ENCODE assay signal across 16 mouse cellular contexts in the genomic region with DNA sequence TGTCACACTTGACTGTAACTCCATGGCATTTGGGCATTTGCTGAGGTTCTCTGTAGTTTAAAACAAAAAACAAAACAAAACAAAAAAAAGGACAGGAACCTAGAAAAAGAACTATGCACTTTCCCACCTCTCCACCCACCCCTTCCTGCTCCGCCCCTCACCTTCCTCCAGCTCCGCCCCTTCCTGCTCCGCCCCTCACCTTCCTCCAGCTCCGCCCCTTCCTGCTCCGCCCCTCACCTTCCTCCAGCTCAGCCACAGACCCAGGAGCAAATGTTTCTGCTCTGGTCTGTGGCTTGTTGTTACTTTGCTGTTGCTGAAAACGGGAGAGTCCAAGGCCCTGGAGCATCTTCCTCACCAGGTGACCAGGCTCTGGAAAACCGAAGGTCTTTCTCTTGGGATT. TPM values are rescaled to one million over a fixed set of nuclear protein-coding genes. Genes with fewer than 3 reads are reported as not detected.
DNase-seq lines count a peak whose midpoint lies in the region; ATAC-seq and TF ChIP-seq lines count a peak whose summit lies in the region.
"Had no signal": no experiment of that assay in that cellular context is flagged by ENCODE, and none has a peak within 500 bp of the region (broad histone marks: within the 10 kb centered on the region; RNA-seq: fewer than 3 reads in every experiment).

No protein-coding gene starts in this region.

- TF ChIP-seq CTCF in spleen, adult 2 months (IDR thresholded peaks at IDR 0.05; ENCODE audit: extremely low read depth, insufficient read depth, insufficient read length, insufficient replicate concordance), result no peak
- no peak for TF ChIP-seq CTCF in midbrain, postnatal 0 days (IDR thresholded peaks at IDR 0.05)

- WGBS in heart, embryonic 11.5 days (ENCODE audit: insufficient replicate concordance), result 88% methylated on average over 7 of the region's 7 CpGs
- WGBS in spleen, adult 2 months, result 73% methylated on average over 7 of the region's 7 CpGs
- WGBS in hindbrain, embryonic 16.5 days, result 96% methylated on average over 7 of the region's 7 CpGs
- 96% methylated on average over 7 of the region's 7 CpGs for WGBS in midbrain, postnatal 0 days

- H3K9ac ChIP-seq in heart, embryonic 11.5 days (ENCODE audit: low read depth, low read length), result no peak overlapping the region
- no peak overlapping the region for H3K9ac ChIP-seq in hindbrain, embryonic 16.5 days (ENCODE audit: low read depth, low read length)
- no peak overlapping the region for H3K9ac ChIP-seq in midbrain, postnatal 0 days (replicated peaks; ENCODE audit: low read length, poor library complexity, severe bottlenecking)
- H3K9ac ChIP-seq: lung, embryonic 14.5 days had no signal

- H3K9me3 ChIP-seq in heart, embryonic 11.5 days (replicated peaks; ENCODE audit: control insufficient read depth, low read length), result no peaks in the 10 kb centered on the region
- H3K9me3 ChIP-seq in hindbrain, embryonic 16.5 days (ENCODE audit: control insufficient read depth, low read length), result no peaks in the 10 kb centered on the region
- no peaks in the 10 kb centered on the region for H3K9me3 ChIP-seq in midbrain, postnatal 0 days (ENCODE audit: low read length)

- peak; percentile 80 for DNase-seq in heart, adult 11 months
- DNase-seq in A20 (ENCODE audit: low read depth, low spot score), result peak; percentile 72
- peak in 1 of 2 experiments; percentile 39 for DNase-seq in spleen, adult 2 months (ENCODE audit: low read depth in 1 of 2, low spot score in 2 of 2)
- DNase-seq in midbrain, postnatal 0 days (ENCODE audit: low spot score), result no peak
- DNase-seq in embryo, embryonic 9.5 days (ENCODE audit: extremely low spot score), result no peak
- DNase-seq: adrenal gland, postnatal 10 days; gastrocnemius, postnatal 25 days; kidney, postnatal 10 days had no signal

- H3K4me1 ChIP-seq in heart, embryonic 11.5 days (ENCODE audit: control insufficient read depth, insufficient read depth, low read length), result no peaks in the 10 kb centered on the region
- H3K4me1 ChIP-seq in spleen, adult 2 months (ENCODE audit: control insufficient read depth, insufficient read depth, insufficient read length), result peaks cover 15% of the 10 kb centered on the region
- H3K4me1 ChIP-seq in hindbrain, embryonic 16.5 days (ENCODE audit: control insufficient read depth, insufficient read depth, low read depth, low read length), result no peaks in the 10 kb centered on the region
- H3K4me1 ChIP-seq in midbrain, postnatal 0 days (ENCODE audit: insufficient read depth, low read length), result no peaks in the 10 kb centered on the region

- no peak for ATAC-seq in heart, embryonic 11.5 days (replicated peaks; ENCODE audit: insufficient number of reproducible peaks, low FRiP score, low TSS enrichment)
- ATAC-seq in common myeloid progenitor, adult 5-6 weeks (replicated peaks; ENCODE audit: low read depth, poor library complexity, severe bottlenecking), result peak; percentile 67
- ATAC-seq in hindbrain, embryonic 16.5 days, result no peak
- no peak for ATAC-seq in midbrain, postnatal 0 days (ENCODE audit: low FRiP score)
- ATAC-seq: forebrain, embryonic 16.5 days; hindbrain, postnatal 0 days; Patski had no signal

- H3K27ac ChIP-seq in heart, embryonic 11.5 days (ENCODE audit: low read depth, low read length), result no peak overlapping the region
- H3K27ac ChIP-seq in spleen, adult 2 months (ENCODE audit: insufficient read depth, low read length), result peak overlapping the region; percentile 65
- no peak overlapping the region for H3K27ac ChIP-seq in hindbrain, embryonic 16.5 days (ENCODE audit: low read depth, low read length)
- H3K27ac ChIP-seq in midbrain, postnatal 0 days (ENCODE audit: low read depth, low read length), result no peak overlapping the region
- H3K27ac ChIP-seq: hindbrain, postnatal 0 days had no signal

- TF ChIP-seq POLR2A in spleen, adult 2 months (IDR thresholded peaks at IDR 0.05; ENCODE audit: low read depth, low read length), result no peak

- no peaks in the 10 kb centered on the region for H3K36me3 ChIP-seq in heart, embryonic 11.5 days (ENCODE audit: control insufficient read depth, insufficient read depth, low read length)
- H3K36me3 ChIP-seq in spleen, adult 2 months (ENCODE audit: control insufficient read depth, insufficient read depth, low read length), result no peaks in the 10 kb centered on the region
- no peaks in the 10 kb centered on the region for H3K36me3 ChIP-seq in hindbrain, embryonic 16.5 days (ENCODE audit: control insufficient read depth, insufficient read depth, low read length)
- no peaks in the 10 kb centered on the region for H3K36me3 ChIP-seq in midbrain, postnatal 0 days (ENCODE audit: insufficient read depth, low read length)

- no peaks in the 10 kb centered on the region for H3K27me3 ChIP-seq in heart, embryonic 11.5 days (ENCODE audit: control insufficient read depth, insufficient read depth, low read length)
- H3K27me3 ChIP-seq in spleen, adult 2 months (ENCODE audit: control insufficient read depth, insufficient read depth, low read length), result peaks cover 1% of the 10 kb centered on the region; the same call in 1 of the 2 replicates
- H3K27me3 ChIP-seq in hindbrain, embryonic 16.5 days (replicated peaks; ENCODE audit: control insufficient read depth, insufficient read depth, low read length), result no peaks in the 10 kb centered on the region
- no peaks in the 10 kb centered on the region for H3K27me3 ChIP-seq in midbrain, postnatal 0 days (ENCODE audit: insufficient read depth, low read length)

- H3K4me3 ChIP-seq in heart, embryonic 11.5 days (ENCODE audit: low read depth, low read length), result no peak overlapping the region
- no peak overlapping the region for H3K4me3 ChIP-seq in spleen, adult 2 months (ENCODE audit: extremely low read depth, insufficient read depth, insufficient read length)
- H3K4me3 ChIP-seq in hindbrain, embryonic 16.5 days (ENCODE audit: low read length), result no peak overlapping the region
- no peak overlapping the region for H3K4me3 ChIP-seq in midbrain, postnatal 0 days (ENCODE audit: low read depth, low read length)

- no peak overlapping the region for H3K4me2 ChIP-seq in heart, embryonic 11.5 days
- no peak overlapping the region for H3K4me2 ChIP-seq in hindbrain, embryonic 16.5 days (ENCODE audit: low read length)
- H3K4me2 ChIP-seq in midbrain, postnatal 0 days (ENCODE audit: low read depth, low read length, poor library complexity, severe bottlenecking), result no peak overlapping the region
- H3K4me2 ChIP-seq: lung, embryonic 14.5 days had no signal

RNA-seq across cellular contexts. Expression of a gene that starts 2.6 kb away (rescaled TPM):
- polyA plus RNA-seq in heart, embryonic 11.5 days (2014; fragmentation: Nextera tagmentation; extraction: Ambion mirVana), result 0.70 and 1.1 TPM in 2 replicates
- 1.6 and 2.1 TPM in 2 replicates for total RNA-seq in common myeloid progenitor, adult 5-6 weeks (2017)
- 2.0 and 2.3 TPM in 2 replicates for polyA plus RNA-seq in spleen, adult 2 months (2012; rRNA removed)
- 0.09 and 0.21 TPM in 2 replicates for polyA plus RNA-seq in hindbrain, embryonic 16.5 days (2015; fragmentation: Nextera tagmentation; extraction: Ambion mirVana)
- total RNA-seq in midbrain, postnatal 0 days (2014; rRNA removed), result 0.05 and 0.09 TPM in 2 replicates
- polyA plus RNA-seq in midbrain, postnatal 0 days (2015; fragmentation: Nextera tagmentation; extraction: Ambion mirVana), result 0.02 and 0.04 TPM in 2 replicates

RNA-seq across cellular contexts. Expression of a gene that starts 34.0 kb away (rescaled TPM):
- 0.19 and 0.21 TPM in 2 replicates for polyA plus RNA-seq in heart, embryonic 11.5 days (2014; fragmentation: Nextera tagmentation; extraction: Ambion mirVana)
- total RNA-seq in common myeloid progenitor, adult 5-6 weeks (2017), result 5.2 and 5.9 TPM in 2 replicates
- 2.2 and 2.8 TPM in 2 replicates for polyA plus RNA-seq in spleen, adult 2 months (2012; rRNA removed)
- not detected in 2 replicates for polyA plus RNA-seq in hindbrain, embryonic 16.5 days (2015; fragmentation: Nextera tagmentation; extraction: Ambion mirVana)
- not detected in 2 replicates for total RNA-seq in midbrain, postnatal 0 days (2014; rRNA removed)
- polyA plus RNA-seq in midbrain, postnatal 0 days (2015; fragmentation: Nextera tagmentation; extraction: Ambion mirVana), result not detected in 2 replicates
- total RNA-seq: hindbrain, postnatal 0 days; layer of hippocampus, postnatal 25 days had no signal
- polyA plus RNA-seq: forebrain, embryonic 16.5 days; lung, embryonic 14.5 days had no signal

Comparison
In these comparisons a context has a peak if more than half of its experiments do, and no peak if none do; other contexts are left out.
1. DNase-seq: peak in heart, adult 11 months (single experiment) and A20 (single experiment); none in midbrain, postnatal 0 days (single experiment) and embryo, embryonic 9.5 days (single experiment).